Mouse (Mus musculus): Measurements from ENCODE around the gene D17Wsu92e. TPM values are rescaled to one million over a fixed set of nuclear protein-coding genes. Genes with fewer than 3 reads are reported as not detected.
A peak's percentile ranks its signal among the peaks of the same experiment; 100 is the strongest.

The D17Wsu92e gene
- polyA plus RNA-seq, 1 experiment from 2014 or later = 10.3 TPM

DNA sequence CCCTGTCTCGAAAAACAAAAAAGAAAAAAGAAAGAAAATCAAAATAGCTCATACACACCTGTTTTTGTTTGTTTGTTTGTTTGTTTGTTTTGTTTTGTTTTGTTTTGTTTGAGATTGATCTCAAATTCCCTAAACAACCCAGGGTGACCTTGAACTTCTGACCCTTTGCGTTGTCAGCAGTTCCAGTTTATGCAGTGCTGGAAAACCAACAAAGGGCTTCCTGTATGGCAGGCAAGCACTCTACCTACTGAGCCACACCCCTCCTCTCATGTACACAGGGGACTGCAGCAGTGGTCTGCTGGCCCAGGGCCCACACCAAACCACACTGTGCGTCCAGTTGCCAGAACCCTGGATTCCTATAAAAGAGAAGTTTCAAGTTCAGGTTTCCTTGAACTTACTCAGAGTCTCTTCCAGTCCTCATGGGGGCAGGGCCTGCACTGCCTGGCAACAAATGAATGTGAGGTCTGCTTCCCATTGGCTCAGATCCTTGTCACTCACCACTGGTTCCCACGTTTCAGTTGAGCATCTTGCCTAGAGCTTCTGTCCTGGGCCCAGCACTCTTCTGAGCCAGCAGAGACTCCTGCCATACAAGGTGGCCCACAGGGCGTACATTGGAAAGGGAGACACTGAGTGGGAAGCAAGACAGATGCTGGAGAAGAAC, 116.4 kb downstream of the D17Wsu92e start:
- Histone ChIP-seq H3K36me3 (ENCODE audit: control insufficient read depth, insufficient read depth, low read length) (no peaks in the 10 kb centered on the region), H3K4me3 (ENCODE audit: low read length) (no peak overlapping the region), H3K9me3 (ENCODE audit: control insufficient read depth, low read length) (no peaks in the 10 kb centered on the region), H3K27me3 (replicated peaks; ENCODE audit: control insufficient read depth, insufficient read depth, low read length) (no peaks in the 10 kb centered on the region), H3K4me1 (ENCODE audit: control insufficient read depth, insufficient read depth, low read depth, low read length) (peaks cover 17% of the 10 kb centered on the region), H3K27ac (ENCODE audit: low read depth, low read length) (no peak overlapping the region), H3K4me2 (ENCODE audit: low read length) (no peak overlapping the region), H3K9ac (ENCODE audit: low read depth, low read length) (no peak overlapping the region)
- ATAC-seq = no peak
- WGBS = 56% methylated on average over 5 of the region's 5 CpGs

GRCm38 (mm10) chr17:27702518-27702917, 117.9 kb downstream of the D17Wsu92e start:
- Histone ChIP-seq H3K9me3 (ENCODE audit: control insufficient read depth, low read length) (no peaks in the 10 kb centered on the region), H3K27me3 (replicated peaks; ENCODE audit: control insufficient read depth, insufficient read depth, low read length) (no peaks in the 10 kb centered on the region), H3K36me3 (ENCODE audit: control insufficient read depth, insufficient read depth, low read length) (no peaks in the 10 kb centered on the region), H3K27ac (ENCODE audit: low read depth, low read length) (no peak overlapping the region), H3K4me2 (ENCODE audit: low read length) (peak overlapping the region; percentile 55), H3K4me1 (ENCODE audit: control insufficient read depth, insufficient read depth, low read depth, low read length) (peaks cover 12% of the 10 kb centered on the region), H3K9ac (ENCODE audit: low read depth, low read length) (peak overlapping the region; percentile 18; the same call in 1 of the 2 replicates), H3K4me3 (ENCODE audit: low read length) (peak overlapping the region; percentile 23; the same call in 1 of the 2 replicates)
- no peak for ATAC-seq
- 2% methylated on average over 34 of the region's 34 CpGs for WGBS

DNA sequence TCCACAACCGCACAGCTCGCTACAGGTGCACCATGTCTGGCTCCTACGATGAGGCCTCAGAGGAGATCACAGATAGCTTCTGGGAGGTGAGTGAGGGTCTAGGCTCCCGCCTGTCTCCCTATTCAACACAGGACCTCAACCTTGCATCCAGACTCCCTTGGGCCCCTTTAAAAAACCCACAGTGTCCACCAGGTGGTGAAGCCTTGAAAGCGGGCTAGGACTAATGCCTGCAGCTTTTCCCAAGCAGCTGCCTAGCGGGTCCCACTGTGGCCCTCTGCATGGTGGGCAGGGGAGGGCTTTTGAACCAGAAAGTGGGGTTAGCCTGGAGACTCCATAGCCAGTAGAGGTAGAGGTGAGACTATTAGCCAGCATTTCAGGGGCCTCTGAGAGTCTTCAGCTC, 118.6 kb downstream of the D17Wsu92e start:
- H3K4me3 ChIP-seq (ENCODE audit: low read length) = no peak overlapping the region
- WGBS = 69% methylated on average over 6 of the region's 6 CpGs
- ATAC-seq = no peak
- peaks cover 12% of the 10 kb centered on the region for H3K4me1 ChIP-seq (ENCODE audit: control insufficient read depth, insufficient read depth, low read depth, low read length)
- H3K9me3 ChIP-seq (ENCODE audit: control insufficient read depth, low read length) = no peaks in the 10 kb centered on the region
- H3K4me2 ChIP-seq (ENCODE audit: low read length) = no peak overlapping the region
- H3K36me3 ChIP-seq (ENCODE audit: control insufficient read depth, insufficient read depth, low read length) = no peaks in the 10 kb centered on the region
- H3K27me3 ChIP-seq (replicated peaks; ENCODE audit: control insufficient read depth, insufficient read depth, low read length) = no peaks in the 10 kb centered on the region
- H3K27ac ChIP-seq (ENCODE audit: low read depth, low read length) = peak overlapping the region; percentile 29; the same call in 1 of the 2 replicates
- H3K9ac ChIP-seq (ENCODE audit: low read depth, low read length) = peak overlapping the region; percentile 27; the same call in 1 of the 2 replicates

Other genes starting within 250 kb of the D17Wsu92e start
- gene Nudt3, start 197.2 kb downstream of the D17Wsu92e start, polyA plus RNA-seq (2015; fragmentation: Nextera tagmentation; extraction: Ambion mirVana) = 253 and 269 TPM in 2 replicates
- gene RPS10-NUDT3, start 185.4 kb downstream of the D17Wsu92e start, polyA plus RNA-seq (2015; fragmentation: Nextera tagmentation; extraction: Ambion mirVana) = not detected in 2 replicates
- gene Rps10, start 184.0 kb downstream of the D17Wsu92e start, polyA plus RNA-seq (2015; fragmentation: Nextera tagmentation; extraction: Ambion mirVana) = 404 and 408 TPM in 2 replicates
- 67.0 and 77.9 TPM in 2 replicates for gene Pacsin1, start 165.1 kb downstream of the D17Wsu92e start, polyA plus RNA-seq (2015; fragmentation: Nextera tagmentation; extraction: Ambion mirVana)
- gene Spdef, start 91.7 kb downstream of the D17Wsu92e start, polyA plus RNA-seq (2015; fragmentation: Nextera tagmentation; extraction: Ambion mirVana) = 0.60 and 1.6 TPM in 2 replicates
- gene Snrpc, start 17.5 kb upstream of the D17Wsu92e start, polyA plus RNA-seq (2015; fragmentation: Nextera tagmentation; extraction: Ambion mirVana) = 198 and 207 TPM in 2 replicates
- 5.3 and 6.3 TPM in 2 replicates for gene Uhrf1bp1, start 35.8 kb upstream of the D17Wsu92e start, polyA plus RNA-seq (2015; fragmentation: Nextera tagmentation; extraction: Ambion mirVana)
- 44.0 and 54.2 TPM in 2 replicates for gene Anks1, start 88.7 kb upstream of the D17Wsu92e start, polyA plus RNA-seq (2015; fragmentation: Nextera tagmentation; extraction: Ambion mirVana)
- gene Taf11, start 89.2 kb upstream of the D17Wsu92e start, polyA plus RNA-seq (2015; fragmentation: Nextera tagmentation; extraction: Ambion mirVana) = 51.6 and 58.2 TPM in 2 replicates

Measured in hindbrain, embryonic 16.5 days (tissue).